Mouse (Mus musculus): ENCODE data around the gene Gprasp2. TPM values are rescaled to one million over a fixed set of nuclear protein-coding genes. Genes with fewer than 3 reads are reported as not detected.

Gene Gprasp2
- total and polyA plus RNA-seq, 3 experiments = 0.08 to 0.40 TPM; not detected in 1

GRCm38 (mm10) chrX:135879626-135880025, 40.8 kb downstream of the Gprasp2 start:
- no peaks in the 10 kb centered on the region for H3K79me2 ChIP-seq (replicated peaks; ENCODE audit: control insufficient read depth, extremely low read depth, insufficient read depth, poor library complexity, severe bottlenecking)
- no peak for TF ChIP-seq ZC3H11A (IDR thresholded peaks at IDR 0.05; ENCODE audit: low read depth, low read length)
- no peak for TF ChIP-seq RCOR1 (conservative IDR thresholded peaks at IDR 0.05; ENCODE audit: low read depth, low read length)
- no peak for TF ChIP-seq CHD2 (IDR thresholded peaks at IDR 0.05; ENCODE audit: low read length)
- TF ChIP-seq JUN (IDR thresholded peaks at IDR 0.05; ENCODE audit: insufficient read depth, low read depth, low read length) = no peak
- no peak for TF ChIP-seq ZKSCAN1 (IDR thresholded peaks at IDR 0.05; ENCODE audit: borderline replicate concordance, low read depth, low read length)
- no peak for TF ChIP-seq ETS1 (conservative IDR thresholded peaks at IDR 0.05; ENCODE audit: low read depth, low read length)
- no peak for TF ChIP-seq ZNF384 (IDR thresholded peaks at IDR 0.05; ENCODE audit: low read depth, low read length)
- no peak for TF ChIP-seq CHD1 (IDR thresholded peaks at IDR 0.05; ENCODE audit: low read depth, low read length)
- no peak for TF ChIP-seq IRF4 (IDR thresholded peaks at IDR 0.05; ENCODE audit: low read depth, low read length)
- in situ Hi-C loops (cut with MboI; ENCODE audit: low pct_ligation_motif_present, low pct_unique_long_range_greater_than_20kb, low sequenced_read_pairs) = no loop called here
- H3K36me3 ChIP-seq (replicated peaks in 1 of 2; ENCODE audit: control insufficient read depth in 1 of 2, insufficient read depth in 1 of 2, low read length in 1 of 2) = no peaks in the 10 kb centered on the region
- H3K27me3 ChIP-seq (replicated peaks) = no peaks in the 10 kb centered on the region
- dilution Hi-C loops (cut with MboI; ENCODE audit: extremely low pct_ligation_motif_present, extremely low pct_unique_long_range_greater_than_20kb, low sequenced_read_pairs) = no loop called here
- no peak overlapping the region for H3K4me3 ChIP-seq (replicated peaks in 1 of 3; ENCODE audit: low read depth in 2 of 3, low read length in 2 of 3, poor library complexity in 1 of 3)
- no peak overlapping the region for H3K9ac ChIP-seq (ENCODE audit: insufficient read depth, low read depth)
- H3K4me1 ChIP-seq (ENCODE audit: control insufficient read depth in 1 of 2, insufficient read depth in 2 of 2) = no peaks in the 10 kb centered on the region
- no peak for DNase-seq (ENCODE audit: extremely low read depth)
- H3K4me2 ChIP-seq (ENCODE audit: insufficient read depth, low read depth, poor library complexity, severe bottlenecking) = no peak overlapping the region
- no peak overlapping the region for H3K27ac ChIP-seq (ENCODE audit: insufficient read depth, low read depth)
- H3K9me3 ChIP-seq (replicated peaks; ENCODE audit: low read length) = no peaks in the 10 kb centered on the region

GRCm38 (mm10) chrX:135885411-135886233, 46.8 kb downstream of the Gprasp2 start:
- H3K4me1 ChIP-seq (ENCODE audit: control insufficient read depth in 1 of 2, insufficient read depth in 2 of 2) = no peaks in the 10 kb centered on the region
- H3K27me3 ChIP-seq (replicated peaks) = no peaks in the 10 kb centered on the region
- TF ChIP-seq HCFC1 (IDR thresholded peaks at IDR 0.05; ENCODE audit: low read depth, low read length) = peak; percentile 47; the same call in 1 of the 2 replicates
- TF ChIP-seq ELF1 (IDR thresholded peaks at IDR 0.05; ENCODE audit: low read depth, low read length) = 0 out of 2 replicates have a peak, but pooled peaks have one; percentile 25
- no peak for TF ChIP-seq CHD2 (IDR thresholded peaks at IDR 0.05; ENCODE audit: low read length)
- TF ChIP-seq NRF1 (IDR thresholded peaks at IDR 0.05; ENCODE audit: low read depth, low read length) = peak; percentile 72
- no peak for TF ChIP-seq E2F4 (IDR thresholded peaks at IDR 0.05; ENCODE audit: insufficient replicate concordance, low read depth, low read length)
- peak; percentile 65 for TF ChIP-seq POLR2A (IDR thresholded peaks at IDR 0.05; ENCODE audit: low read depth, low read length)
- TF ChIP-seq KAT2A (IDR thresholded peaks at IDR 0.05; ENCODE audit: insufficient replicate concordance, low read length) = 0 out of 2 replicates have a peak, but pooled peaks have one; percentile 18
- TF ChIP-seq NELFE (IDR thresholded peaks at IDR 0.05; ENCODE audit: low read depth, low read length) = peak; percentile 57
- peak overlapping the region; percentile 42; the same call in 1 of the 2 replicates for H3K4me2 ChIP-seq (ENCODE audit: insufficient read depth, low read depth, poor library complexity, severe bottlenecking)
- 0 out of 2 replicates have a peak, but pooled peaks cover 2% of the 10 kb centered on the region for H3K79me2 ChIP-seq (replicated peaks; ENCODE audit: control insufficient read depth, extremely low read depth, insufficient read depth, poor library complexity, severe bottlenecking)
- H3K4me3 ChIP-seq (replicated peaks in 1 of 3; ENCODE audit: low read depth in 2 of 3, low read length in 2 of 3, poor library complexity in 1 of 3) = peak overlapping the region; percentile 69 to 88 (median 71)
- peak overlapping the region; percentile 76 for H3K9ac ChIP-seq (ENCODE audit: insufficient read depth, low read depth)
- no peaks in the 10 kb centered on the region for H3K9me3 ChIP-seq (replicated peaks; ENCODE audit: low read length)
- peak overlapping the region; percentile 30 for H3K27ac ChIP-seq (ENCODE audit: insufficient read depth, low read depth)
- dilution Hi-C loops (cut with MboI; ENCODE audit: extremely low pct_ligation_motif_present, extremely low pct_unique_long_range_greater_than_20kb, low sequenced_read_pairs) = no loop called here
- H3K36me3 ChIP-seq (replicated peaks in 1 of 2; ENCODE audit: control insufficient read depth in 1 of 2, insufficient read depth in 1 of 2, low read length in 1 of 2) = peaks cover 20 to 34% of the 10 kb centered on the region in 2 experiments
- peak; percentile 65 for DNase-seq (ENCODE audit: extremely low read depth)
- in situ Hi-C loops (cut with MboI; ENCODE audit: low pct_ligation_motif_present, low pct_unique_long_range_greater_than_20kb, low sequenced_read_pairs) = no loop called here
